Mouse (Mus musculus) CH12.LX (cell line): ENCODE measurements at regions not wholly inside any gene's neighbourhood (a gene's known extent, or its start where the extent isn't known, plus 50 kb on each side); places are given as distances from the start of the nearest gene placed in this dataset.

Experiments used
- DNase-seq: peaks from one replicate; pipeline ENCODE4 v3.0.0-alpha.2; 2013; ENCODE audit errors: extremely low read depth
- H3K27ac ChIP-seq: 2 replicates; pipeline ENCODE4 v1.5.1; 2012; ENCODE audit warnings: low read depth, mild to moderate bottlenecking, control low read depth, moderate library complexity; ENCODE audit not compliant: insufficient read depth
- H3K27me3 ChIP-seq: replicated peaks from 2 replicates; pipeline ENCODE3; 2012; ENCODE audit warnings: inconsistent platforms
- H3K36me3 ChIP-seq, 2 experiments: replicated peaks in 1 of 2; 2 replicates each; pipeline versions ENCODE3 to v1.6.1; 2012; ENCODE audit warnings: inconsistent platforms in 1 of 2, low read length in 1 of 2, mild to moderate bottlenecking in 1 of 2, mixed read lengths in 1 of 2, moderate library complexity in 1 of 2; ENCODE audit not compliant: control insufficient read depth in 1 of 2, insufficient read depth in 1 of 2
- H3K4me1 ChIP-seq, 2 experiments: 2 replicates each; pipeline ENCODE4 v1.6.1; 2012; ENCODE audit warnings: inconsistent platforms in 1 of 2, moderate library complexity in 1 of 2; ENCODE audit not compliant: insufficient read depth in 2 of 2, control insufficient read depth in 1 of 2
- H3K4me2 ChIP-seq: 2 replicates; pipeline ENCODE4 v1.6.1; 2012; ENCODE audit warnings: low read depth, mild to moderate bottlenecking, control low read depth; ENCODE audit not compliant: poor library complexity, insufficient read depth, severe bottlenecking
- H3K4me3 ChIP-seq, 3 experiments: fragments of 150-350 bp in 1 of 3; sonication (generic) in 1 of 3; replicated peaks in 1 of 3; 2 replicates each; pipeline versions ENCODE3 to v1.5.1; 2011 to 2012; ENCODE audit warnings: low read depth in 2 of 3, low read length in 2 of 3, mild to moderate bottlenecking in 2 of 3, moderate library complexity in 2 of 3, control low read depth in 1 of 3, improper control_type of control experiment in 1 of 3, inconsistent platforms in 1 of 3, mixed read lengths in 1 of 3; ENCODE audit not compliant: poor library complexity in 1 of 3
- H3K79me2 ChIP-seq: replicated peaks from 2 replicates; pipeline ENCODE4 v1.6.1; 2012; ENCODE audit warnings: mild to moderate bottlenecking, moderate library complexity; ENCODE audit not compliant: control insufficient read depth, poor library complexity, insufficient read depth, severe bottlenecking; ENCODE audit errors: extremely low read depth
- H3K9ac ChIP-seq: 2 replicates; pipeline ENCODE4 v1.6.1; 2012; ENCODE audit warnings: low read depth, mild to moderate bottlenecking, control low read depth, moderate library complexity; ENCODE audit not compliant: insufficient read depth
- H3K9me3 ChIP-seq: replicated peaks from 2 replicates; pipeline ENCODE3; 2012; ENCODE audit warnings: low read length, inconsistent platforms, mixed read lengths
- BHLHE40 ChIP-seq: IDR thresholded peaks from 2 replicates; pipeline ENCODE4 v1.6.1; 2011; ENCODE audit warnings: mild to moderate bottlenecking, low read depth, low read length, improper control_type of control experiment
- CTCF ChIP-seq, 2 experiments: IDR thresholded peaks in 1 of 2; conservative IDR thresholded peaks in 1 of 2; 2 replicates each; pipeline ENCODE4 v1.5.1; 2011 to 2012; ENCODE audit warnings: low read depth in 2 of 2, low read length in 2 of 2, improper control_type of control experiment in 1 of 2, inconsistent platforms in 1 of 2, mild to moderate bottlenecking in 1 of 2, moderate library complexity in 1 of 2
- EP300 ChIP-seq: IDR thresholded peaks from 2 replicates; pipeline ENCODE4 v1.6.1; 2011; ENCODE audit warnings: low read length, improper control_type of control experiment
- ETS1 ChIP-seq: conservative IDR thresholded peaks from 2 replicates; pipeline ENCODE4 v1.6.1; 2012; ENCODE audit warnings: low read depth, mild to moderate bottlenecking, inconsistent platforms, low read length, improper control_type of control experiment, moderate library complexity
- GABPA ChIP-seq: IDR thresholded peaks from 2 replicates; pipeline ENCODE4 v1.6.1; 2012; ENCODE audit warnings: low read depth, low read length, improper control_type of control experiment, inconsistent platforms; ENCODE audit not compliant: insufficient replicate concordance
- IRF4 ChIP-seq: IDR thresholded peaks from 2 replicates; pipeline ENCODE4 v1.6.1; 2014; ENCODE audit warnings: low read depth, mild to moderate bottlenecking, inconsistent platforms, low read length, improper control_type of control experiment
- JUN ChIP-seq: IDR thresholded peaks from 2 replicates; pipeline ENCODE4 v1.6.1; 2011; ENCODE audit warnings: low read depth, mild to moderate bottlenecking, low read length, improper control_type of control experiment, moderate library complexity; ENCODE audit not compliant: insufficient read depth
- KAT2A ChIP-seq: IDR thresholded peaks from 2 replicates; pipeline ENCODE4 v1.6.1; 2012; ENCODE audit warnings: low read length, improper control_type of control experiment, inconsistent platforms; ENCODE audit not compliant: insufficient replicate concordance
- MAX ChIP-seq: IDR thresholded peaks from 2 replicates; pipeline ENCODE4 v1.6.1; 2011; ENCODE audit warnings: low read length, improper control_type of control experiment
- MAZ ChIP-seq: IDR thresholded peaks from 2 replicates; pipeline ENCODE4 v1.6.1; 2012; ENCODE audit warnings: low read depth, mild to moderate bottlenecking, inconsistent platforms, low read length, improper control_type of control experiment, moderate library complexity
- MEF2A ChIP-seq: IDR thresholded peaks from 2 replicates; pipeline ENCODE4 v1.6.1; 2014; ENCODE audit warnings: low read depth, mild to moderate bottlenecking, inconsistent platforms, low read length, improper control_type of control experiment, borderline replicate concordance
- MXI1 ChIP-seq: IDR thresholded peaks from 2 replicates; pipeline ENCODE4 v1.6.1; 2011; ENCODE audit warnings: mild to moderate bottlenecking, low read depth, low read length, improper control_type of control experiment
- MYC ChIP-seq: IDR thresholded peaks from 2 replicates; pipeline ENCODE4 v1.6.1; 2011; ENCODE audit warnings: low read depth, mild to moderate bottlenecking, improper control_type of control experiment, low read length
- NELFE ChIP-seq: IDR thresholded peaks from 2 replicates; pipeline ENCODE4 v1.6.1; 2011; ENCODE audit warnings: low read depth, low read length, improper control_type of control experiment
- PAX5 ChIP-seq: IDR thresholded peaks from 2 replicates; pipeline ENCODE4 v1.6.1; 2012; ENCODE audit warnings: low read length, inconsistent platforms, mixed read lengths
- POLR2A ChIP-seq: IDR thresholded peaks from 2 replicates; pipeline ENCODE4 v1.6.1; 2011; ENCODE audit warnings: low read depth, mild to moderate bottlenecking, improper control_type of control experiment, low read length
- RAD21 ChIP-seq: IDR thresholded peaks from 2 replicates; pipeline ENCODE4 v1.6.1; 2011; ENCODE audit warnings: low read depth, mild to moderate bottlenecking, low read length, improper control_type of control experiment, moderate library complexity
- SIN3A ChIP-seq: IDR thresholded peaks from 2 replicates; pipeline ENCODE4 v1.6.1; 2012; ENCODE audit warnings: low read length, improper control_type of control experiment, inconsistent platforms
- TBP ChIP-seq: conservative IDR thresholded peaks from 2 replicates; pipeline ENCODE4 v1.6.1; 2011; ENCODE audit warnings: low read depth, low read length, improper control_type of control experiment
- ZC3H11A ChIP-seq: IDR thresholded peaks from 2 replicates; pipeline ENCODE4 v1.6.1; 2012; ENCODE audit warnings: low read depth, mild to moderate bottlenecking, inconsistent platforms, low read length, improper control_type of control experiment
- ZMIZ1 ChIP-seq: IDR thresholded peaks from 2 replicates; pipeline ENCODE4 v1.6.1; 2012; ENCODE audit warnings: low read depth, mild to moderate bottlenecking, inconsistent platforms, low read length, improper control_type of control experiment
- dilution Hi-C: fragments of 300-500 bp; cut with MboI; formaldehyde crosslinking; loops from 2 replicates; pipeline ENCODE4 v1.14.3; 2020; ENCODE audit warnings: low sequenced_read_pairs; ENCODE audit not compliant: extremely low pct_unique_long_range_greater_than_20kb, extremely low pct_ligation_motif_present
- in situ Hi-C: fragments of 300-500 bp; cut with MboI; formaldehyde crosslinking; loops from 3 replicates; pipeline ENCODE4 v1.14.3; 2019; ENCODE audit warnings: low sequenced_read_pairs, low pct_ligation_motif_present, low pct_unique_long_range_greater_than_20kb, mixed read lengths

- no peak for DNase-seq
- in situ Hi-C loops = no loop called here
- H3K4me1 ChIP-seq = no peaks in the 10 kb centered on the region
- no peak overlapping the region for H3K9ac ChIP-seq
- no peak overlapping the region for H3K4me3 ChIP-seq
- H3K4me2 ChIP-seq = no peak overlapping the region
- H3K9me3 ChIP-seq = peaks cover 82% of the 10 kb centered on the region
- no peaks in the 10 kb centered on the region for H3K36me3 ChIP-seq
- H3K27ac ChIP-seq = no peak overlapping the region
- no peaks in the 10 kb centered on the region for H3K79me2 ChIP-seq
- no peaks in the 10 kb centered on the region for H3K27me3 ChIP-seq
- TF ChIP-seq RAD21 (no peak), MEF2A (no peak), MYC (no peak), GABPA (no peak), ZMIZ1 (no peak), KAT2A (no peak), NELFE (no peak), MAX (no peak)
- dilution Hi-C loops = no loop called here
Measured at GRCm38 (mm10) chr13:72096585-72096984, 133.1 kb upstream of the Irx1 start.

- in situ Hi-C loops = no loop called here
- Histone ChIP-seq H3K9ac (no peak overlapping the region), H3K79me2 (no peaks in the 10 kb centered on the region), H3K9me3 (peaks cover 83% of the 10 kb centered on the region), H3K27ac (no peak overlapping the region), H3K4me1 (no peaks in the 10 kb centered on the region), H3K36me3 (no peaks in the 10 kb centered on the region), H3K4me3 (no peak overlapping the region), H3K27me3 (no peaks in the 10 kb centered on the region), H3K4me2 (no peak overlapping the region)
- TF ChIP-seq MYC (no peak), CTCF (conservative IDR thresholded peaks at IDR 0.05 in 1 of 2, IDR thresholded peaks at IDR 0.05 in 1 of 2; ENCODE audit: low read depth in 2 of 2, low read length in 2 of 2) (no peak), JUN (no peak), ZC3H11A (no peak), SIN3A (no peak), MAZ (no peak), GABPA (no peak), POLR2A (no peak), BHLHE40 (no peak), ETS1 (no peak), RAD21 (no peak), EP300 (no peak), MXI1 (no peak), PAX5 (no peak), IRF4 (no peak), TBP (no peak), NELFE (no peak), ZMIZ1 (no peak)
- no peak for DNase-seq
- dilution Hi-C loops = no loop called here
Measured at GRCm38 (mm10) chr13:72097268-72097667, 133.7 kb upstream of the Irx1 start.
